Mouse (Mus musculus) neural tube, embryonic 11.5 days (tissue): ENCODE data around the gene Fam166b. TPM values are rescaled to one million over a fixed set of nuclear protein-coding genes. Genes with fewer than 3 reads are reported as not detected.

ENCODE experiments used
- ATAC-seq: fragments of 200-750 bp; cut with Nextera tagmentation; 2 replicates; pipeline ENCODE4 v1.8.0; 2017; ENCODE audit warnings: moderate number of reproducible peaks, mild to moderate bottlenecking, moderate TSS enrichment, moderate library complexity; ENCODE audit not compliant: insufficient read depth, low FRiP score, low TSS enrichment
- DNase-seq: peaks from one replicate; pipeline ENCODE4 v3.0.0-alpha.2; 2015; ENCODE audit warnings: low spot score
- H3K27ac ChIP-seq: fragments of 300-500 bp; sonication (generic); 2 replicates; pipeline ENCODE4 v1.5.1; 2014; ENCODE audit warnings: low read depth, mild to moderate bottlenecking, low read length
- H3K27me3 ChIP-seq: fragments of 300-500 bp; sonication (generic); 2 replicates; pipeline ENCODE4 v1.6.1; 2014; ENCODE audit warnings: mild to moderate bottlenecking, low read length, mixed read lengths; ENCODE audit not compliant: control insufficient read depth, insufficient read depth
- H3K36me3 ChIP-seq: fragments of 300-500 bp; sonication (generic); 2 replicates; pipeline ENCODE4 v1.6.1; 2014; ENCODE audit warnings: mild to moderate bottlenecking, low read length, moderate library complexity, mixed read lengths; ENCODE audit not compliant: control insufficient read depth, insufficient read depth
- H3K4me1 ChIP-seq: fragments of 300-500 bp; sonication (generic); 2 replicates; pipeline ENCODE4 v1.6.1; 2014; ENCODE audit warnings: low read length, mixed read lengths; ENCODE audit not compliant: control insufficient read depth, insufficient read depth
- H3K4me2 ChIP-seq: fragments of 300-500 bp; sonication (generic); 2 replicates; pipeline ENCODE4 v1.6.1; 2014; ENCODE audit warnings: low read depth, mild to moderate bottlenecking, moderate library complexity
- H3K4me3 ChIP-seq: fragments of 300-500 bp; sonication (generic); 2 replicates; pipeline ENCODE4 v1.5.1; 2014; ENCODE audit warnings: low read depth, low read length
- H3K9ac ChIP-seq: fragments of 300-500 bp; sonication (generic); 2 replicates; pipeline ENCODE4 v1.6.1; 2014; ENCODE audit warnings: mild to moderate bottlenecking, low read length
- H3K9me3 ChIP-seq: fragments of 300-500 bp; sonication (generic); 2 replicates; pipeline ENCODE4 v1.6.1; 2016; ENCODE audit warnings: low read length; ENCODE audit not compliant: control insufficient read depth
- whole genome bisulfite sequencing: fragments of 180-500 bp; shearing (Covaris S2); extraction: QIAGEN DNeasy Blood & Tissue Kit; methylation state at CpG from one replicate; pipeline ENCODE4 v1.1.7; 2014; 5-methylcytosine and 5-hydroxymethylcytosine counted together
- polyA plus RNA-seq: library from polyadenylated mRNA; unstranded; fragments of >200 nt; fragmentation: Nextera tagmentation; extraction: Ambion mirVana; gene quantifications from 2 replicates; pipeline ENCODE4 v1.2.1, GENCODE M21; 2014

Gene Fam166b
- polyA plus RNA-seq, 1 experiment from 2014 or later, result 0.20 TPM

- Histone ChIP-seq H3K4me3 (peak overlapping the region; percentile 78), H3K9ac (peak overlapping the region; percentile 78), H3K4me2 (peak overlapping the region; percentile 95), H3K9me3 (no peaks in the 10 kb centered on the region), H3K4me1 (peaks cover 8% of the 10 kb centered on the region), H3K27me3 (no peaks in the 10 kb centered on the region), H3K27ac (peak overlapping the region; percentile 79), H3K36me3 (peaks cover 10% of the 10 kb centered on the region)
- WGBS, result under 1% methylated on average over 49 of the region's 88 CpGs
- DNase-seq, result peak; percentile 83
- ATAC-seq, result peak; percentile 64
Observed at GRCm38 (mm10) chr4:43442456-43443361, 13.8 kb upstream of the Fam166b start.

- peak overlapping the region; percentile 78 for H3K9ac ChIP-seq
- peak; percentile 99 for DNase-seq
- no peaks in the 10 kb centered on the region for H3K9me3 ChIP-seq
- WGBS, result under 1% methylated on average over 33 of the region's 33 CpGs
- no peaks in the 10 kb centered on the region for H3K27me3 ChIP-seq
- peak overlapping the region; percentile 79 for H3K27ac ChIP-seq
- H3K4me3 ChIP-seq, result peak overlapping the region; percentile 78
- H3K4me2 ChIP-seq, result peak overlapping the region; percentile 95
- H3K36me3 ChIP-seq, result peaks cover 4% of the 10 kb centered on the region
- H3K4me1 ChIP-seq, result peaks cover 8% of the 10 kb centered on the region
- ATAC-seq, result peak; percentile 91
Observed at GRCm38 (mm10) chr4:43442044-43442443, 13.1 kb upstream of the Fam166b start.

GRCm38 (mm10) chr4:43441639-43442038 lies 12.7 kb upstream of the Fam166b start, which contains the start of gene Tesk1:
Gene Tesk1, plus strand, starts transcription at chr4:43441939.
- H3K36me3 ChIP-seq, result peaks cover 2% of the 10 kb centered on the region
- peak within 1 kb of the TSS; percentile 78 for H3K9ac ChIP-seq
- DNase-seq (no peak), ATAC-seq (peak; percentile 10)
- peak within 1 kb of the TSS; percentile 95 for H3K4me2 ChIP-seq
- H3K27ac ChIP-seq, result peak within 1 kb of the TSS; percentile 79
- no peaks in the 10 kb centered on the region for H3K27me3 ChIP-seq
- peaks cover 8% of the 10 kb centered on the region for H3K4me1 ChIP-seq
- no peaks in the 10 kb centered on the region for H3K9me3 ChIP-seq
- H3K4me3 ChIP-seq, result peak within 1 kb of the TSS; percentile 78
- WGBS, result 25% methylated on average over 4 of the region's 4 CpGs

- no peaks in the 10 kb centered on the region for H3K9me3 ChIP-seq
- ATAC-seq (no peak), DNase-seq (no peak)
- no peak overlapping the region for H3K27ac ChIP-seq
- H3K36me3 ChIP-seq, result no peaks in the 10 kb centered on the region
- no peak overlapping the region for H3K9ac ChIP-seq
- no peak overlapping the region for H3K4me2 ChIP-seq
- 86% methylated on average over 1 of the region's 1 CpGs for WGBS
- peaks cover 10% of the 10 kb centered on the region for H3K27me3 ChIP-seq
- H3K4me3 ChIP-seq, result no peak overlapping the region
- 0 out of 2 replicates have a peak, but pooled peaks cover 6% of the 10 kb centered on the region for H3K4me1 ChIP-seq
Observed at GRCm38 (mm10) chr4:43432832-43433231, 3.9 kb upstream of the Fam166b start.

GRCm38 (mm10) chr4:43431690-43432089 lies 2.8 kb upstream of the Fam166b start:
- ATAC-seq (no peak; the same call in 1 of the 2 replicates), DNase-seq (peak; percentile 83)
- H3K36me3 ChIP-seq, result no peaks in the 10 kb centered on the region
- no peaks in the 10 kb centered on the region for H3K9me3 ChIP-seq
- H3K9ac ChIP-seq, result no peak overlapping the region
- H3K4me2 ChIP-seq, result no peak overlapping the region
- H3K27ac ChIP-seq, result no peak overlapping the region
- no peak overlapping the region for H3K4me3 ChIP-seq
- 5% methylated on average over 4 of the region's 4 CpGs for WGBS
- 0 out of 2 replicates have a peak, but pooled peaks cover 8% of the 10 kb centered on the region for H3K4me1 ChIP-seq
- peaks cover 22% of the 10 kb centered on the region for H3K27me3 ChIP-seq

- H3K36me3 ChIP-seq, result peaks cover 6% of the 10 kb centered on the region
- WGBS, result 23% methylated on average over 16 of the region's 16 CpGs
- ATAC-seq (no peak), DNase-seq (no peak)
- no peak overlapping the region for H3K27ac ChIP-seq
- no peaks in the 10 kb centered on the region for H3K9me3 ChIP-seq
- H3K4me2 ChIP-seq, result no peak overlapping the region
- peaks cover 43% of the 10 kb centered on the region for H3K27me3 ChIP-seq
- no peak overlapping the region for H3K4me3 ChIP-seq
- H3K9ac ChIP-seq, result no peak overlapping the region
- H3K4me1 ChIP-seq, result peaks cover 15% of the 10 kb centered on the region; the same call in 1 of the 2 replicates
Observed at GRCm38 (mm10) chr4:43428180-43428861, 613 bp downstream of the Fam166b start.

GRCm38 (mm10) chr4:43427501-43428179 lies 1.3 kb downstream of the Fam166b start:
- H3K27me3 ChIP-seq, result peaks cover 43% of the 10 kb centered on the region
- no peak overlapping the region for H3K27ac ChIP-seq
- no peak overlapping the region for H3K4me3 ChIP-seq
- H3K4me1 ChIP-seq, result peaks cover 15% of the 10 kb centered on the region; the same call in 1 of the 2 replicates
- H3K36me3 ChIP-seq, result peaks cover 6% of the 10 kb centered on the region
- no peak for ATAC-seq
- no peak overlapping the region for H3K4me2 ChIP-seq
- 12% methylated on average over 23 of the region's 23 CpGs for WGBS
- DNase-seq, result no peak
- H3K9me3 ChIP-seq, result no peaks in the 10 kb centered on the region
- H3K9ac ChIP-seq, result no peak overlapping the region

- peaks cover 6% of the 10 kb centered on the region for H3K36me3 ChIP-seq
- 41% methylated on average over 10 of the region's 10 CpGs for WGBS
- no peaks in the 10 kb centered on the region for H3K9me3 ChIP-seq
- H3K4me1 ChIP-seq, result peaks cover 15% of the 10 kb centered on the region; the same call in 1 of the 2 replicates
- H3K9ac ChIP-seq, result peak overlapping the region; percentile 14; the same call in 1 of the 2 replicates
- H3K27me3 ChIP-seq, result peaks cover 43% of the 10 kb centered on the region
- H3K27ac ChIP-seq, result no peak overlapping the region
- no peak overlapping the region for H3K4me3 ChIP-seq
- no peak for ATAC-seq
- no peak for DNase-seq
- H3K4me2 ChIP-seq, result no peak overlapping the region
Observed at GRCm38 (mm10) chr4:43426487-43426886, 2.4 kb downstream of the Fam166b start.
